Mouse (Mus musculus) olfactory bulb, adult 2 months (tissue): ENCODE results near the gene Morc3. TPM values are rescaled to one million over a fixed set of nuclear protein-coding genes. Genes with fewer than 3 reads are reported as not detected.

ENCODE experiments used
- H3K27ac ChIP-seq: fragments of 200-500 bp; 2 replicates; pipeline ENCODE4 v1.5.1; 2012; ENCODE audit warnings: low read depth, low read length; ENCODE audit not compliant: insufficient read depth
- H3K4me1 ChIP-seq: fragments of 200-500 bp; 2 replicates; pipeline ENCODE4 v1.6.1; 2012; ENCODE audit warnings: low read length; ENCODE audit not compliant: control insufficient read depth, insufficient read depth
- H3K4me3 ChIP-seq: fragments of 200-500 bp; 2 replicates; pipeline ENCODE4 v1.5.1; 2012; ENCODE audit warnings: mild to moderate bottlenecking, low read depth, low read length, moderate library complexity; ENCODE audit not compliant: insufficient read depth
- CTCF ChIP-seq: fragments of 200-500 bp; IDR thresholded peaks from 2 replicates; pipeline ENCODE4 v1.5.1; 2012; ENCODE audit warnings: low read depth, mild to moderate bottlenecking, low read length, moderate library complexity; ENCODE audit not compliant: insufficient read depth
- POLR2A ChIP-seq: fragments of 200-500 bp; IDR thresholded peaks from 2 replicates; pipeline ENCODE4 v1.6.1; 2012; ENCODE audit warnings: mild to moderate bottlenecking, low read depth, low read length, moderate library complexity; ENCODE audit not compliant: insufficient read depth
- WGBS: fragments of 180-500 bp; shearing (Covaris S2); methylation state at CpG from one replicate; pipeline ENCODE4 v1.1.7; 2018; 5-methylcytosine and 5-hydroxymethylcytosine counted together
- polyA plus RNA-seq: library from polyadenylated mRNA; stranded (reverse); fragments of >200 nt; gene quantifications from 2 replicates; pipeline ENCODE4 v1.2.4, GENCODE M21; 2012; ENCODE audit warnings: low replicate concordance; ENCODE audit not compliant: missing spikeins, insufficient read depth, insufficient read length

The Morc3 gene
- polyA plus RNA-seq: not detected in 2 replicates

DNA sequence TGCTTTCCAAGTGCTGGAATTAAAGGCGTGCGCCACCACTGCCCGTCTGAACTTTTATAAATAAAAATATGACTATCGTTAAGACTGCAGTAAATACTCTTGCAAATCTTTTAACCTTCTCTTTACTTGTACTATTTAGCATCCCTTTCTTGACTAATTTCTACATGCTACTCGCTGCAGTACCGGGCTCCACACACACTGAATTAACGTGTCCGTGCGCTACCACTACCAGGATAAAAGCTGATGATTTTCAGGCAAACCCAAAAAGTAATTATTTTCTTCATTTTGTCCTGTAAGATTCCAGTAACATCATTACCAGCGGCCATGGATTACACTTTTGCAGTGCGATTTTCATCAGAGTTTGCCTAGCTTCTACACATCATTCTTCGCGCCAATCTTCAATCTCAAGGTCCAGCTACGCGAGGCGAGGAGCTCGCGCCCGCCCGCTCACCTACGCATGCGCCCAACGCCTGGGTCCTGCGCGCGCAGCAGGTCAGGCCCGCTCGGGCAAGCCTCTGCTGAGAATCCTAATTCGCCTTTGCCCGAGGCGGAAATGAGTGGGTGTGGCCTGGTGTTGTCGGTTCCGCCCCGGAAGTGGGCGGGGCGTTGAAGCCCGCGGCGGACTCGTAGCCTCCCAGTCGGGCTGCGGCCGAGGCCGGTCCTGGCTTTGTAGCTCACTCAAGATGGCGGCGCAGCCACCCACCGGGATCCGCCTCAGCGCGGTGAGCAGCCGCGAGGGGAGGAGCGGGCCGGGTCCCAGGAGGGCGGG, at the start of gene Morc3:
Morc3 (plus strand) TSS at position 495 of the 769 bp plus-strand sequence.
- 8% methylated on average over 55 of the region's 55 CpGs for WGBS
- TF ChIP-seq POLR2A (peak; percentile 88), CTCF (no peak)
- H3K4me3 ChIP-seq: peak within 1 kb of the TSS; percentile 87
- peak within 1 kb of the TSS; percentile 81 for H3K27ac ChIP-seq
- H3K4me1 ChIP-seq: no peaks in the 10 kb centered on the region

DNA sequence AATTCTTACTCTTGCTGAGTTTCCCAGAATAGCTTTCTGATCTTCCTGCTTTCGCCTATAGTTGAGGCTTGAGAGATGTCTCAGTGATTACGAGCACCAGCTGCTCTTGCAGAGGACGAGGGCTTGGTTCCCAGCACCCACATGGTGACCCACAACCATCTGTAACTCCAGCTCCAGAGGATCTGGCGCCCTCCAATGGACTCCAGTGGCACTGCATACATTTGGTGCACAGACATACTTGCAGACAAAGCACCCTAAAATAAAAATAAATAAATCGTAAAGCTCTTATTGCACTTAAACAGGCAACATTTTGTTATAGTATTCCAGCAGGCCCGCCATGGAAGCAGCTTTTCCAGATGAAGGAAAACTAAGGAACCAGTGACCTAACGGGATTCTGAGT, 47.7 kb upstream of the Morc3 start:
- TF ChIP-seq POLR2A (no peak), CTCF (no peak)
- no peak overlapping the region for H3K27ac ChIP-seq
- H3K4me3 ChIP-seq: no peak overlapping the region
- WGBS: 97% methylated on average over 7 of the region's 7 CpGs
- H3K4me1 ChIP-seq: no peaks in the 10 kb centered on the region

DNA sequence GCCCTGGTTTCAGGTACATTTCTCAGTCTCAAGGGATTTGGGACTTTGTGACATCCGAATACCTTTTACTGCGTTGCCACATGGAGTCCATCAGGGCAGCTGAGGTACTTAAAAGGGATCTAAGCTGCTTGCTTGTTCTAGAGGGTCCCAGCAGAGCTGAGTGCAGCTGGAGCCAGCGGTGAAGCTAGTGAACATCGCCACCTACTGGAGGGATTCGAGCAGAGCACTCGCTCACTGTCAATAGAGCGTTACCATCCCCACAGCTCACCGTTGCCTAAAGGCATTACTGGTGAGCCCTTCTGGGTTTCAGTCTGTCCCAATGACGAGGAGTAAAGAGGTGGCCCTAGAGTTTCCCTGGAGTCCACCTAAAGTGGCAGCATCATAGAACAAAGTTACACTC, 46.1 kb upstream of the Morc3 start:
- WGBS: 13% methylated on average over 9 of the region's 9 CpGs
- H3K4me1 ChIP-seq: no peaks in the 10 kb centered on the region
- H3K4me3 ChIP-seq: no peak overlapping the region
- H3K27ac ChIP-seq: no peak overlapping the region
- TF ChIP-seq CTCF (peak; percentile 85), POLR2A (no peak)

DNA sequence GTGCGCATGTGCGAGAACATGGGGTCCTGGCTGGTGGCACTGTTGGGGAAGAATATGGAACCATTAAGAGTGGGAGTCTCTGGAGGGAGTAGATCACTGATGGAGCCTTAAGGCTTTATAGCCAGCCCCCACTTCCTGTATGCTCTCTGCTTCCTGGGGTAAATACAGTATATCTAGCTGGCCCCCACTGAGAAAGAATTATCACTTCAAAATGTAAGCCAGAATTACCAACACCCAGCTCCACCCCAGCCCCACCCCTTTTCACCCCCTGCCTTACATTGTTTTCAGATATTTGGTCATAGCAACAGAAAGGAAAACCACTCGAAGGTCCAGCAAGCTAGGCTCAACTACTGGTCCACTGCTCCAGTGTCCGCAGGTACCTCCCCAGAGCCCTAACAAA, 43.5 kb upstream of the Morc3 start:
- Histone ChIP-seq H3K4me3 (no peak overlapping the region), H3K4me1 (no peaks in the 10 kb centered on the region), H3K27ac (no peak overlapping the region)
- TF ChIP-seq POLR2A (no peak), CTCF (no peak)
- WGBS: 88% methylated on average over 4 of the region's 4 CpGs

DNA sequence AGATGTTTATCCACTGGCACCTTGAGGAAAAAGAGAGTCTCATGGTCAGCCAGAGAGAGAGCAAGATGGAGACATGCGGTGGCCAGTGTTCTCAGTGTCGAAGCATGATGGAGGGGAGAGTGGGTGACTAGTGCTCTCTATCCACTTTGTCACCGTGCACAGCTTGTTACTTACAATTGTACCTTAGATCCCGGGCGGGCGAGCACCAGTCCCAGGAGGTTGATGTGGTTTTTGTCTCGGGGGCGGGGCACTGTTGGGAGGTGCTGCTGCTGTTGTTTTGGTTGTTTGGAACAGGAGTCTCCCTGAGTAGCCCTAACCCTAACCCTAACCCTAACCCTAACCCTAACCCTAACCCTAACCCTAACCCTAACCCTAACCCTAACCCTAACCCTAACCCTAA, 43.0 kb upstream of the Morc3 start:
- Histone ChIP-seq H3K4me3 (no peak overlapping the region), H3K4me1 (no peaks in the 10 kb centered on the region), H3K27ac (no peak overlapping the region)
- TF ChIP-seq CTCF: no peak
- TF ChIP-seq POLR2A: no peak
- 93% methylated on average over 8 of the region's 8 CpGs for WGBS

DNA sequence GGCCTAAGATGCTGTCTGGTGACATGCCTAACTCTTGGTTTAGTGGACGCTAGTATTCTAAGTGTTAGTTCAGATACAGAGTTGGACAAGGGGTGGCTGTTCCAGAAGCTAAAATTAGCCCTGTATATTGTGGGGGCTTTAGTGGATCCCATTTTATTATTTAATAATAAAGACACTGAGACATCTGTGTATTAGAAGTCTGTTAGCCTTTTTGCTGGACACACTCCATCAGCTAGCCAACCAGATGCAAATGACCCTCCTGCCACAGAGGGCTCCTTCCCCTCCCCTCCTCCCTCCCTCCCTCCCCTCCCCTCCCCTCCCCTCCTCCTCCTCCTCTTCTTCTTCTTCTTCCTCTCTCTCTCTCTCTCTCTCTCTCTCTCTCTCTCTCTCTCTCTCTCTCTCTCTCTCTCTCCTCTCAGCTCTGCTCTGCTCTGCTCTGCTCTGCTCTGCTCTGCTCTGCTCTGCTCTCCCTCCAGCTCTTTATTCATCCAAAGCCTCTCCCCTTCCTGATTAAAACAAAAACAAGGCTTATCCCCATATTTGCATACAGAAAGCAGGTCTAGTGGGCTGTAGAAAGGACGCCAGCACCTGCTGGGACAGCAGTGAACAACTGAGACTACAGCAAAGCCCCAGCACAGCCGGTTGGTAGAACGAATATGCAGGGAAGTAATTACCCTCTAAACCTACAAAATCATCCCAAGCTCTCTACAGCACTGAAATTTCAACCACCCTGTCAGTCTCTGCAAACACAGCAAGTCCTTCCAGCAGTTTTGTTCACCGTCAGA, 41.8 kb upstream of the Morc3 start:
- no peaks in the 10 kb centered on the region for H3K4me1 ChIP-seq
- TF ChIP-seq CTCF: no peak
- TF ChIP-seq POLR2A: no peak
- 66% methylated on average over 5 of the region's 5 CpGs for WGBS
- no peak overlapping the region for H3K4me3 ChIP-seq
- no peak overlapping the region for H3K27ac ChIP-seq

DNA sequence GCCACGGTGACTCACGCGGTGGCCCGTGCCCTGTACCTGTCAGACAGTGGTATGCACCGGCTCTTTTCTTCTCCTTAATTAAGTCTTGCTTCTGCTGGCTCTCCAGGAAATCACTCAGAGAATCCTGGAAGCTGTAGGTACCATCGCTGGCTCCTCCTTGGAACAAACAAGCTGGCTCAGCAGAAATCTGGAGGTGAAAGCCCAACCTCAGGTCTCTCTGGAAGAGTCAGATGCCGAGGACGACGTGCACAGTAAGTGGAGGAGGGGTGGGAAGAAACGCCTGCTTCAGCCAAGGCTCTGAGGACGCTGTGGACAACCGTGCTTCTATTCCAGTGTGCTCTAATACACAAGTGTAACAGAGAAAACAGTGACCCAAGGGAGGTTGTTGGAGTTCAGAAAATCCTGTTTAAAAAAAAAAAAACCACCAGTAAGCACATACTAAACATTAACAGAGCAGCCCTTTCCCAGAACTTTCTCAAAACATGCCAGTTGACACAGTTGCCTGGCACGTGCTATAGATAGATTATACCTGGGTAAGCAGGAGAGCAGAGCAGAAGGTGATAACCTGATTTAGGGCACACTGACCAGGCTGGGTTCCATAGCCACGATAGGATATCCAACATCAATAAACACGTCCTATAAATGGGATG, 38.8 kb upstream of the Morc3 start:
- Histone ChIP-seq H3K27ac (no peak overlapping the region), H3K4me1 (peaks cover 10% of the 10 kb centered on the region; the same call in 1 of the 2 replicates), H3K4me3 (no peak overlapping the region)
- TF ChIP-seq CTCF: no peak
- TF ChIP-seq POLR2A: no peak
- WGBS: 74% methylated on average over 15 of the region's 15 CpGs

DNA sequence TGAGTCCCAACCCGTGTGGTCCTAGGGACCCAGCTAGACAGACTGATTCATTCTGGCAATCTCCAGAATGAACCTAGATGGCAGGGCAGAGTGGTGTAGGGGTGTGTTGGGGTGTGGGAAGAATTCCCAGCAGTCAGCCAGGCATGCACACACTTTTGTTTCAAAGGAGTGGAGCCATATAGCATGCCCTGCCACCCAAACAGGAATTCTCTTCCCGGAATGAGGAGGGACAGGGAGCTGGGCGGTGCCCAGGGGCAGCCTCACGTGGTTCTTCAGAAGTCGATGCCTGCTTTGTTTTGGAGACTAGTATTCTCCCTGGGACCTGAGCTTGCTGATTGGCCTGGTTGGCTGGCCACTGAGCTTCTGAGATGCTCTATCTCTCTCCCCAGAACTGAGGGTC, 37.1 kb upstream of the Morc3 start:
- no peak overlapping the region for H3K4me3 ChIP-seq
- H3K4me1 ChIP-seq: peaks cover 10% of the 10 kb centered on the region; the same call in 1 of the 2 replicates
- no peak for TF ChIP-seq POLR2A
- no peak for TF ChIP-seq CTCF
- no peak overlapping the region for H3K27ac ChIP-seq
- 83% methylated on average over 5 of the region's 5 CpGs for WGBS
